Mouse (Mus musculus) adrenal gland (tissue): ENCODE data around the gene Wdr83.
"Not testable (repeated sequence)": the region's sequence is repeated elsewhere in the genome, so short reads cannot be mapped to it uniquely, and the experiment has no call there.

Experiments used
- intact Hi-C: fragments of 180-260 bp; cut with DNase I; formaldehyde crosslinking; loops from one replicate; pipeline ENCODE4 v1.15.1; 2025
- long read RNA-seq, 2 experiments: library from polyadenylated mRNA; unstranded; transcript quantifications; one replicate each; pipeline ENCODE4 v2.0.0; 2020; ENCODE audit warnings: borderline replicate concordance in 1 of 2; ENCODE audit not compliant: insufficient replicate concordance in 1 of 2

The Wdr83 gene
- long read RNA-seq, experiment 1, transcript Wdr83-201 (9 exons, 1,238 nt), result major isoform, 15 of 21 reads
- long read RNA-seq, experiment 1, partial matches to known transcripts, result 0 of 21 reads
- long read RNA-seq, experiment 1, other reads (novel, unspliced or antisense), result 0 of 21 reads
- long read RNA-seq, experiment 2, transcript Wdr83-201 (9 exons, 1,238 nt), result major isoform, 18 of 28 reads
- long read RNA-seq, experiment 2, partial matches to known transcripts, result 1 of 28 reads
- long read RNA-seq, experiment 2, other reads (novel, unspliced or antisense), result 4 of 28 reads

DNA sequence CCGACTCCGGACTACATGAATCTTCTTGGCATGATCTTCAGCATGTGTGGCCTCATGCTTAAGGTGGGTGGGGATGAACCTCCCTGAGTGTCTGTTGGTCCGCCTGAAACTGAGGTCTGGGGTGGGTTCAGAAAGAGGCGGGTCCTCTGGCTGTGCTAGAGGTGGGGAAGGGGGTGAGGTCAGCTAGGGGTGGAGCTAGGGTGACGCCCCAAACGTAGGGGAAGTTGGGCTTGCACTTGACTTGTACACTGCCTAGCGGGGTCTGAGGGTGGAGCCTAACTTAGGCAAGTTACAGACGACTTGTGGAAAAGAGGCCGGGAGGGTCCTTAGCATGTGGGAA lies at the start of gene Wdr83:
Gene Wdr83, minus strand, starts transcription at position 91 of the 340 bp plus-strand sequence.
- intact Hi-C loops, result no loop called here

DNA sequence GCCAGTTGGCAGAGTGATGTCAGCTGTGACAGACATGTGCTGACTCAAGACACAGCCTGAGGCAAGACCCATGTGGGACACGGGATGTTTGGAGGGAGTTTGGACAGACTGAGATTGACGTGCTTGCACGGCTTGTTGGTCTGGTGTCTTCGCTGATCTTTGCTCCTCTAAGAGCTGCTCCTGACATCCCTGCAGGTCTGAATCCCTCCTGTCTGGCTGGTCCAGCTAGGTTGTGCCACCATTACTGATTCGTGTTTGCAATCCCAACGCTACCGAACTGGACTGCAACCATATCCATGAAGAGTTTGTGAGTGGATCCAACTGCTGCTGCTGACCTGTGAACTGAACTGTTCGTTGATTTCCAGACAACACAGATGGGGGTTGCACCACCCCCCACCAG lies 42.6 kb upstream of the Wdr83 start:
- intact Hi-C loops, result no loop called here

DNA sequence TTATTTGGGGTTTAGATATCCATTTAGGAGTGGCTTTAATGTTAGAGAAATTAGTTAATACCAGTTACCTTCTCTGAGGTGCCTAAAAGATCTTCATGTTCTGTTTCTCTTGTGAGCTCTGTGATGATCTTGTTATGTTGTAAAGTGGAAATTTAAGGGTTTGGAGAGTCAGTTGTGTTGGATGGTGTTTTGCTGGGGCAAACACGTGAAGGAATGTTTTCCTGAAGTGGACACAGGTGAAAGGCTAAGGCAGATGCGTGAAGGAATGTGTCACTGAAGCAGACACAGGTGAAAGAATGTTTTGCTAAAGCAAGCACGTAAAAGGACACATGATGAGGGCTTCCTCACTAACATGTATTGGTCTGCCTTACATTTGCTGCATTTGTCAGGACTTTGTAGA lies 41.9 kb upstream of the Wdr83 start, which contains the start of gene Zfp791:
Gene Zfp791, minus strand, starts transcription at position 101 of the 400 bp plus-strand sequence.
- intact Hi-C loops, result no loop called here

DNA sequence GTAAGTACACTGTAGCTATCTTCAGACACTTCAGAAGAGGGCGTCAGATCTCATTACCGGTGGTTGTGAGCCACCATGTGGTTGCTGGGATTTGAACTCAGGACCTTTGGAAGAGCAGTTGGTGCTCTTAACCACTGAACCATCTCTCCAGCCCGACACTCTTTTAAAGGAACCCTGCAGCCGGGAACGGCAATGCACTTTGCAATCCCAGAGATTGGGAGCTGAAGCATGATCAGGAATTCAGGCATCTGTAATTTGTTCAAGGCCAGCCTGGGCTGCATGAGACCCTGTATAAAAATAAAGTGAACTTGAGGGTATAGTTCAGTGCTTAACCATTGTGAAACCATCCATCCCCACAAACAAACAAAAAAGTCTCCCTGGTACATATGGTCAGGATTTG lies 39.1 kb upstream of the Wdr83 start:
- intact Hi-C loops, result not testable (repeated sequence)

DNA sequence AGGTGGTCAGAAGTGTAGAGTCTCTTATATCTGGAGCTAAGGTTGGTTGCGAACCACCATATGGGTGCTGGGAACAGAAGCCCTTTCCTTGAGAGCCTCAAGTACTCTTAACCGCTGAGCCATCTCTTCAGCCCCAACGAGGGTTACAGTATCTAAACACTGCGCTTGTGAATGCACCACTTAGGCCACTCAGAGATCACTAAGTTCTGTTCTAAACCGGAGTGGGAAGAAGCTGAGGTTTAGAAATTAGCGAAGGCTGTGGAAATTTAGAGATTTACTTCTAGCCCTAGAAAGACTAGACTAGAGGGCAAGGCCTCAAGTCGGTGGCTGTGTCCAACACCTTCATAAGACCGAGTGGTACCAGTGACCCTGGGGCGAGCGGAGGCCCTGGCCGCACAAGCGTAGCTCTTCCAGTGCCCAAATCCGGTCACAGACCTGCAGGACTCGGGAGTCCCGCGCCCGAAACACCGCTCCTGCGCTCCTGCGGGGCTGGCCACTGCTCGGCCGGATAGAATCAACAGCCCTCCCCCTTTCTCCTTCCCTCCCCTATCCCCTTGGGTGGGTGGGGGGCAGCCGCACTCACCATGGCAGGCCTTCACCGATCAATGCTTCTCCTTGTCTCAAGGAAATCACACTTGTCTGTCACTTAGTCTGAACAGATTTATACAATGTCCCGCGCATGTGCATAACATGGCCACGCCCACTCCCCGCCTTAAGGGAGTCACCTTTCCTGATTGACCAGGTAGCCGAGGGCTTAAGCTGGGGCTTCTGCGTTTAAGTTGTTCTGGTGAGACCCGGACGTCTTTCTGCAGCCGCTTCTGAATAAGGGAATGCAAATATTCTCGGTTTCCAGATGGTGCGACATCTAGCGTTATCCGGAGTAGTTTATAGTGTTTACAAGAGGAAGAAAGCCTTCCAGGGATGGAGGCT lies 38.2 kb upstream of the Wdr83 start:
- intact Hi-C loops, result no loop called here

DNA sequence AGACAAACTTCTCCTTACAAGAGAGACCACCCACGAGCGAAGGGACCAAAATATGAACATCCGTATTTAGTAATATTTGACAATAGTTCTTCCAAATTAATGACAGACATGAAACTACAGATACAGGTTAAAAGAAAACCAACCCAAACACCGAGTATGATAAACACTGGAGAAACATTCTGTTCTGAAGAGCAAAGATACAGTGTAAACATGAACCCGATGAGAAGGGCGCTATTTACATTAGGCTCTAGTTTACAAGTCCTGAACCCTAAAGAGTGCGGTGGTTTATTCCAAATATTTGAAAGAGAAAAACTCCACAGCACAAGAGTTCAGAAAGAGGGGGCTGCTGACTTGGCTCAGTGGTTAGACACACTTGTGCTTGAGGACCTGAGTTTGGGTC lies 35.9 kb upstream of the Wdr83 start:
- intact Hi-C loops, result no loop called here

DNA sequence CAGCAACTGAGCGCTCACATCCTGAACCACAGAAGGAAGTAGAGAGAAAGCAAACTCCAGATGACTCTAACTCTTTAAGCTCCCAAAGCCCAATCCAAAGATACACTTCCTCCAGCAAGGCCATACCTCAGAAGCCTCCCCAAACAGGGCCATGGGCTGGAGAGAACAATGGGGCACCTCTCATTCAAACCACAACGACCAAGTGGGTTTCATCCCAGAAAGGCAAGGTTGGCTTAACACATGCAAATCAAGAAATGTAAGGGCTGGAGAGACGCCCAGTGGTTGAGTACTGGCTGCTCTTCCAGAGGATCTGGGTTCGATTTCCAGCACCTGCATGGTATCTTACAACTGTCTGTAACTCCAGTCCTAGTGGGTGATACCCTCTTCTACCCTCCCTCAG lies 34.4 kb upstream of the Wdr83 start:
- intact Hi-C loops, result no loop called here

DNA sequence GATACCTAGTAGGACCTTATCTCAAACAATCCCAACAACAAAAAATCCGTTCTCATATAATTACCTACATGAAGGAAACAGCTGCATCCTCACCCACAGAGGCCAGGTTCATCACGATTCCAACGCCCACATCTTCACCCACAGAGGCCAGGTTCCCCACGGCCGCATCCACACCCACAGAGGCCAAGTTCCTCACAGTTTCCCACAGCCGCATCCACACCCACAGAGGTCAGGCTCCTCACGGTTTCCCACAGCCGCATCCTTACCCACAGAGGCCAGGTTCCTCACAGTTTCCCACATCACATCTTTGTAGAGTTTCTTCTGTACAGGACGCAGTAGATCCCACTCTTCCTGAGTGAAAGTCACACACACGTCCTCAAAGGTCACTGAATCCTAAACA lies 32.1 kb upstream of the Wdr83 start:
- intact Hi-C loops, result no loop called here

DNA sequence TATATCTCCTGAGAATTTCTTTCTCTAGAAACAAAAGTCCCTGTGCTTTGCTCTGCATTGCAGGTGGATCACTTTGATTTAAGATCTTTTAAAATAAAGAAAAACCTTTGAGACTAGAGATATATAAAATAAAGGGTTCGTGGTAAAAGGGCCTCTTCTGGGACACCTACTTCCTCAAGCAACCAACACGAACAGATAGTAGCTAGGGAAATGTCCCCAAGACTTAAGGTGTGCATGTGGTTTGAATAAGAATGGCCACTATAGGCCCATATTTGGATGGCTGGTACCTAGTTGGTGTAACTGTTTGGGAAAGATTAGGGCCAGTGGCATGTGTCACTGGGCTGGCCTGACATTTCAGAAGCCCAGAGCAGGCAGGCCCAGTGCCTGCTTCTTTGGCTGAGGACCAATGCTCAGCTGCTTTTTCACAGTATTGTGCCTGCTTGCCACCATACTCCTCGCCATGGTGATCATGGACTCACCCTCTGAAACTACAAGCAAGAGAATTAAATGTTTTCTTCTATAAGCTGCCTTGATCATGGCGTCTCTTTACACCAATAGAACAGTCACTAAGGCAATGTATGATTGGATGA lies 19.1 kb upstream of the Wdr83 start:
- intact Hi-C loops, result no loop called here

DNA sequence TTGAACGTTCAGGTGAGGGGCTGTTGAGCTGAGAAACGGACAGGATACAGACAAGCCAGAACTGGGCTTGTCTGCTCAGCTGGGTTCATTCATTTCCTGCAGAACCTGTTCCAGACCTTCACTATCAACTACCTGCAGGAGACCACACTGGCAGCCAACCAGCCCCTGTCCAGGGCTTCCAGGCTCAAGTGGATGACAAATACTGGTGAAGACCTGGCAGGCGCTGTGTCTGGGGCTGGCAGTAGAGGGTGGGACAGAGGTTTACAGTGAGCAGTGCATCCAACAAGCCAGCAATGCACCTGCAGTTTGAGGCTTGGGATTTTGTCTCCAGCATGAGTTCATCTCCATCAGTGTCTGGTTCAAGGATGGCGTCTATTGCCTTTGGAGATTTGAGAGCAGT lies 15.7 kb upstream of the Wdr83 start:
- intact Hi-C loops, result no loop called here

DNA sequence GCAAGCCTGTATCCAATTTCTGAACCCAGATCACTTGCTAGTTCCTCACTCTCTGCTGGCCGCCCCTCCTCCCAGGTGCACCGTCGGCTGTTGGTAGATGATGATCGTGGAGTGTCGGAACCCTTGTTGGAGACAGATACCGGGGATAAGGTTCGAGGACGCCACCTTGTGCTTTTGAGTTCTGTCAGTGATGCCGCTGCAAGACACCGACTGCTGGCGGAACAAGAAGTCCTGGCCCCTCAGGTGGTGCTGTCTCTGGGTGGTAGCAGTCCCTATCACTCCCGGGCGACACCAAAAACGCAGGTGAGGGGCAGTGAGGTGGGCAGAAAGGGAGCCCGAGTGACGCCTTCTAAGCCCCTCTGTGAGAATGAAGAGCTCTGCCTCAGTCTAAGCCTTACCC lies 15.1 kb upstream of the Wdr83 start:
- intact Hi-C loops, result no loop called here

DNA sequence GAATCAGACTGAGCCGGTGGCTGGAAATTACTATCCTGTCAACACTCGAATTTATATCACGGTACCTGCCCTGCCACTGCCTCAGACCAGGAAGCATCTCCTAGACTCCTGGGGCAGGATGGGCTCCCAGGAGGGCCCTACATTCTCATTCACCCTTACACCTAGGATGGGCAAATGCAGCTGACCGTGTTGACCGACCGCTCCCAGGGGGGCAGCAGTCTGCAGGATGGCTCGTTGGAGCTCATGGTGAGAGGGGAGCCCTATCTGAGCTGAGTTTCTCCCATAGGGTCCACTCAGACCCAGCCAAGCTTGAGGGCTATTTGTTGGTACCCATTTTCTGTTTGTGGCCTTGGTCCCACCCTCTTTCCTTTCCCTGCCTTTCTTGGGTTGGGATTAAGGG lies 14.5 kb upstream of the Wdr83 start:
- intact Hi-C loops, result no loop called here

DNA sequence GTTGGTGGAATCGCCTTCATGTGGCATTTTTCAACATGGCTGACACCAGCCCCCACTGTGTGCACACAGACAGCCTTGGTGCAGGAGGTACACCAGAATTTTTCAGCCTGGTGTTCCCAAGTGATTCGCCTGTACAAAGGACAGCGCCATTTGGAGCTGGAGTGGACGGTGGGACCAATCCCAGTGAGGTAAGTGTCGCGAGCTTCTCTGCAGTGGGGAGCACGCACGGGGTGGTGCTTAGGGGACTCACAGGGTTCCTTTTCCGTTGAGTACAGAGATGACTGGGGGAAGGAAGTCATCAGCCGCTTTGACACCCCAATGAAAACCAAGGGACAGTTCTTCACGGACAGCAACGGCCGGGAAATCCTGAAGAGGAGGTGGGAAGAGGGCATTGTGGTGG lies 13.9 kb upstream of the Wdr83 start:
- intact Hi-C loops, result no loop called here

DNA sequence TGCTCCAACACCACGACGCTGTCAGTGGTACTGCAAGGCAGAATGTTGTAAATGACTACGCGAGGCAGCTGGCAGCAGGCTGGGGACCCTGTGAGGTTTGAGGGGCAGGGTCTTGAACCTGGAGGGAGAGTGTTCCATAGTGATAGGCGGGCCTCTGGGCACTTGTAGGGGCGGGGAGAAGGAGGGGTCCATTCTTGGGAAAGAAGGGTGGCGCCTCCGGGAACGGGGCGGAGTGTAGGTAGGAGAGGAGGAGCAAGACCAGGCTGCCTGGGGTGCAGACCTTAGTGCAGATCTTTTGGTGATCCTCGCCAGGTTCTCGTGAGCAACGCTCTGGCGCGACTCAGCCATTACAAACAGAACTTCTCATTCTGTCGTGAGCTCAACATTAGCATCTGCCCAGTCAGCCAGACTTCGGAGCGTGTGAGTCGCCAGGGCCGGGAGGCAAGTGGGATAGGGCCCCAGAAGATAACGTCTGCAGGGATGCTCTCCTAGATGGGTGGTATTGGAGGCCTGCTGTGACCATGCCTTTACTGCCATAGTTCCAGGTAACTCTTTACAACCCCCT lies 10.5 kb upstream of the Wdr83 start:
- intact Hi-C loops, result no loop called here

DNA sequence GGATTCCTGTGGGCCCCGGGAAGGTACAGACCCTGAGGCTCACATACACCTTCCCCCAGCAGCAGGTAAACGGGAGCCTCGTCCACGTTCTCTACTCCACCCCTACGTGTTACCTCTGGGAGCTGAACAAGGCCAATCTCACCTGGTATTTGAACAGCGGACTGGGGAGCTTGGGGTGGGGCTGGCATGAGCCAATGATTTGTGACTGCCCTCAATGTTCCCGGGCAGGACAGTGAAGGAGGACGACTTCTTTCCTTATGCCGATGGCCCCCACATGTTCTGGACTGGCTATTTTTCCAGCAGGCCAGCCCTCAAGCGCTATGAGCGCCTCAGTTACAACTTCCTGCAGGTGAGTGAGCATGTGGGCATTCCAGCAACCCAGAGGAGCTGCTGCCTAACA lies 9.8 kb upstream of the Wdr83 start:
- intact Hi-C loops, result no loop called here

DNA sequence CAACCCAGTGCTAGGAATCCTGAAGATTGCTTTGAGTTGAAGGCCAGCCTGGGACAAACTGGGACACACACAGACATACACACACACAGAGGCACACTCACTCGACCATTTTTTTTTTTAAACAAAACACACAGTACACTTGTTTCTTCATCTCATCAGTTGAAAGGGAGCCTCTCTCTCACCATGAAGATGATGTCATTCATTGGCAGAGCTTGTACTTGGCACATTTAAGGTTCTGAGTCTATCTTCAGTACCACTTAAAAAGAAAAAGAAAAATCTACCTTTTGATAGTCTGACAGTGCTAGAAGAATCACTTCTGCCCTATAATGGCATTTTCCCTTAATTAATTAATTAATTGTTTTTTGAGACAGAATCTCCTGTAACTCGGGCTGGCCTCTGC lies 7.7 kb upstream of the Wdr83 start:
- intact Hi-C loops, result no loop called here

DNA sequence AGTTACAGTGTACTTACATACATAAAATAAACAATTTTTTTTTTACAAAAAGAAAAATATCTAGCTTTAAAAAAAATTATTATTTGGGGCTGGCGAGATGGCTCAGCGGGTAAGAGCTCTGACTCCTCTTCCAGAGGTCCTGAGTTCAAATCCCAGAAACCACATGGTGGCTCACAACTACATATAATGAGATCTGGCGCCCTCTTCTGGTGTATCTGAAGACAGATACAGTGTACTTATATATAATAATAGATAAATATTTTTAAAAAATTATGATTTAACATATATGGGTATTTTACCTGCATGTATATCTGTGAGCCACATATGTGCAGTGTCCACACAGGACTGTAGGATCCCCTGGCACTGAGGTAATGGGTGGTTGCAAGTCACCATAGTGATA lies 5.1 kb upstream of the Wdr83 start:
- intact Hi-C loops, result no loop called here

DNA sequence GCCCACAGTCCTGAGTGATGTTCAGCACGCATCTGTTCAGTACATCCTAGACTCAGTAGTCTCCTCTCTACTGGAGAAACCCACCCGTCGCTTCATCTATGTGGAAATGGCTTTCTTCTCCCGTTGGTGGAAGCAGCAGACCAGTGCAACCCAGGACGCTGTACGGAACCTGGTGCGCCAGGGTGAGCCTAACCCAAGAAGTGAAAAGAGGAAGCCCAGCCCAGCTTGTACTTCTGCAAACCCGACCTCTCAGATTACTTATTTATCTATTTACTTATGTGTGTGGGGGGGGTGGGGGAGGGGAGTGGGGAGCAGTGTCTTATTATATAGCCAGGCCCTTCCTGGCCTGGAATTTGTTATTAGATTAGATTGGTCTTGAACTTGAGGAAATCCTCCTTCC lies 3.5 kb upstream of the Wdr83 start:
- intact Hi-C loops, result no loop called here

DNA sequence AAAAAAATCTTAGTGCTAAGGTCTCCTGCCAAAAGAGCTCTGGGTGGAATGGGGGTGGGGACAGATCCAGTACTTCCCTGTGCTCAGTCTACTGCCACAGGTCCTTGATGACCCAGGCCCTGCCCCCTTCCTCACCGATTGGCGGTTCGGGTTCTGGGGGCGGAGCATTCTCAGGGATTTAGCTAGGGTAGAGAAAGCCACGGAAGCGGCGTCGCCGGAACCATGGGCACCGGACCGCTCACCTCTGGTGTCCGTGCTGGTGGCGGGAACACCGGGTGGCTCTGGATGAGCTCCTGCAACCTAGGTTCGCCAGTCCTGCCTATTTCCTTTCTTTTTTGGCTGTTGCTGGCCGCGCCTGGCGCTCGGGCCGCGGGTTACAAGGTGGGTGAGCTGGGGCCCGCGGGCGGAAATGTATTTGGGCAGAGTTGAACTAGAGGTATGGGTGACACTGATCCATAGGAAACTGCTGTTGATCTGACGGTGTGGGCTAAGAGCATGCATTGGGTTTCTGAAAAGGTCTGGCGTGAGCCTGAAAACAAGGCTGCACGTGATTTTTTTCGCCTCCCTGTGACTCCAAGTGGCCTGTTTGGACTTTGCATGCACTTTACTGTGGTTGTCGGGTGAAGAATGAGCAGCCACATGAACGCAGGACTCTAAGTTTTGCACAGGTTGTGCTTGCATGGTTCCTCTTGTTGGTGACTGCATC lies 2.2 kb upstream of the Wdr83 start, which contains the start of gene Man2b1:
Gene Man2b1, plus strand, starts transcription at position 163 of the 706 bp plus-strand sequence.
- intact Hi-C loops, result no loop called here

DNA sequence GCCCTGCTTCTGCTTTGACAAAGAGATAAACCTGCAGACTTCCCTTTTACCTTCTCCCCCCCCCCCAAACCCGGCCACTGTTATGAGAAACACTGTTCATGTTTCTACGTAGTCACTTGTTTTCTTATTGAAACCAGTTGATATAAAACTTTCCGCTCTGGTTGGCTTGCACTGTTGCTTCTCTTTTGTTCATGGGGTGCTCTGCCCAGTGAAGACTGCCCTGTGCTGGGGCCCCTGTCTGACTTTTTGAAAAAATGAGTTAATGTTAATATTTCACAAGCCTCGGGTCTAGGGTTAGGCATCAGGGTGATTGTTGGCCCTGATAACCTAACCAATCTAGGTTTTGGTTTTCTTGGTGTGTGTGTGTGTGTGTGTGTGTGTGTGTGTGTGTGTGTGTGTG lies 1.1 kb upstream of the Wdr83 start:
- intact Hi-C loops, result not testable (repeated sequence)

DNA sequence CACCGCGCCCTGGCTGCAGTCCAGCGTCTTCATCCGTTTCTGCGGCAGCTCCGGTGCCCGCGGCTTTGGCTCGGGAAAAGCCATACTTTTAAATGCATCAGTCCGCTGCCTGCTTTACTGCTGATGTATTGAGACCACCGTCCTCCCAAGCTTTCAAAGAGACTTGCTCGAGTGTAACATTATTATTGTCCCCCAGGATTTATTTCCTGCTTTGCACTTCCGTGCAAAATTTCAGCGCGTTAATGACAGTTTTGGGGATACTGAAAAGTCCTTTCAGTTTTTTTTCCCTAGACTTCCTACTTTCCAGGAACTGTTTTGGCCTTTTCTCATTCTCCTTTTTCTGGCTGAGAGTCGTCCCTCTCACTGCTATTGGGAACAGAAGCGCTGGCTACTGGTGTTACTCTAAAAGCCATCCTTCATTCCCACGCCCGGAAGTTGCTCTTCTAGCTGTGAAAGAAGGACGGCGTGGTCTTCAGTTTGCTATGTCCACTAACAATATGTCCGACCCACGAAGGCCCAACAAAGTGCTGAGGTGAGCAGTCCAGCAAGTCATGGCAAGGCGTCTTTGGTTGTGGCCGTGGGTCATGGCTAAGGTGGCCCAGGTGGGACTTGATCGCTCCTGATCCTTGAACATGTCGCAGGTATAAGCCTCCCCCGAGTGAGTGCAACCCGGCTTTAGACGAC lies 432 bp downstream of the Wdr83 start, which contains the start of gene Wdr83os:
Gene Wdr83os, plus strand, starts transcription at position 209 of the 684 bp plus-strand sequence.
- intact Hi-C loops, result no loop called here
